Mouse (Mus musculus): ENCODE results near the gene Galp.

GRCm38 (mm10) chr7:6254451-6254850 is 57.6 kb downstream of the Galp start:
- TF ChIP-seq CTCF (IDR thresholded peaks at IDR 0.05; ENCODE audit: insufficient read depth, low read length): no peak
- TF ChIP-seq POLR2A (IDR thresholded peaks at IDR 0.05; ENCODE audit: borderline replicate concordance, extremely low read depth, low read depth, low read length): no peak
